Mouse (Mus musculus) midbrain, embryonic 13.5 days (tissue): Measurements from ENCODE around the gene Plekhh2. TPM values are rescaled to one million over a fixed set of nuclear protein-coding genes. Genes with fewer than 3 reads are reported as not detected.

ENCODE experiments used
- ATAC-seq: fragments of 200-750 bp; cut with Nextera tagmentation; 2 replicates; pipeline ENCODE4 v1.8.0; 2017; ENCODE audit warnings: mild to moderate bottlenecking, moderate TSS enrichment, moderate library complexity
- H3K27ac ChIP-seq: fragments of 300-500 bp; sonication (generic); 2 replicates; pipeline ENCODE4 v1.5.1; 2015; ENCODE audit warnings: inconsistent platforms, mild to moderate bottlenecking, moderate library complexity
- H3K27me3 ChIP-seq: fragments of 300-500 bp; sonication (generic); 2 replicates; pipeline ENCODE4 v1.6.1; 2015; ENCODE audit warnings: mild to moderate bottlenecking, inconsistent platforms
- H3K36me3 ChIP-seq: fragments of 300-500 bp; sonication (generic); 2 replicates; pipeline ENCODE4 v1.6.1; 2015; ENCODE audit warnings: mild to moderate bottlenecking, inconsistent platforms
- H3K4me1 ChIP-seq: fragments of 300-500 bp; sonication (generic); replicated peaks from 2 replicates; pipeline ENCODE4 v1.6.1; 2015; ENCODE audit warnings: inconsistent platforms
- H3K4me2 ChIP-seq: fragments of 300-500 bp; sonication (generic); replicated peaks from 2 replicates; pipeline ENCODE4 v1.6.1; 2015; ENCODE audit warnings: moderate library complexity, mild to moderate bottlenecking, inconsistent platforms
- H3K4me3 ChIP-seq: fragments of 300-500 bp; sonication (generic); replicated peaks from 2 replicates; pipeline ENCODE4 v1.5.1; 2015; ENCODE audit warnings: mild to moderate bottlenecking, inconsistent platforms
- H3K9ac ChIP-seq: fragments of 300-500 bp; sonication (generic); replicated peaks from 2 replicates; pipeline ENCODE4 v1.6.1; 2015; ENCODE audit warnings: mild to moderate bottlenecking, inconsistent platforms
- H3K9me3 ChIP-seq: fragments of 300-500 bp; sonication (generic); 2 replicates; pipeline ENCODE4 v1.6.1; 2016; ENCODE audit warnings: mild to moderate bottlenecking, inconsistent platforms
- WGBS: fragments of 180-500 bp; shearing (Covaris S2); methylation state at CpG from one replicate; pipeline ENCODE4 v1.1.7; 2015; 5-methylcytosine and 5-hydroxymethylcytosine counted together
- polyA plus RNA-seq: library from polyadenylated mRNA; unstranded; fragments of >200 nt; fragmentation: Nextera tagmentation; extraction: Ambion mirVana; gene quantifications from 2 replicates; pipeline ENCODE4 v1.2.1, GENCODE M21; 2015

The Plekhh2 gene
- polyA plus RNA-seq, 1 experiment from 2014 or later, result 1.7 TPM

- no peaks in the 10 kb centered on the region for H3K27me3 ChIP-seq
- 94% methylated on average over 6 of the region's 6 CpGs for WGBS
- no peak overlapping the region for H3K27ac ChIP-seq
- H3K9me3 ChIP-seq, result no peaks in the 10 kb centered on the region
- H3K36me3 ChIP-seq, result no peaks in the 10 kb centered on the region
- no peak overlapping the region for H3K4me3 ChIP-seq
- no peak overlapping the region for H3K4me2 ChIP-seq
- no peak for ATAC-seq
- H3K9ac ChIP-seq, result no peak overlapping the region
- 0 out of 2 replicates have a peak, but pooled peaks cover 4% of the 10 kb centered on the region for H3K4me1 ChIP-seq
Measured at GRCm38 (mm10) chr17:84637971-84638370, 126.3 kb downstream of the Plekhh2 start.

- ATAC-seq, result no peak
- Histone ChIP-seq H3K9ac (no peak overlapping the region), H3K27ac (no peak overlapping the region), H3K4me2 (no peak overlapping the region), H3K27me3 (no peaks in the 10 kb centered on the region), H3K9me3 (no peaks in the 10 kb centered on the region), H3K36me3 (no peaks in the 10 kb centered on the region), H3K4me3 (no peak overlapping the region), H3K4me1 (peaks cover 7% of the 10 kb centered on the region; the same call in 1 of the 2 replicates)
- WGBS, result 49% methylated on average over 10 of the region's 10 CpGs
Measured at GRCm38 (mm10) chr17:84639796-84640378, 128.2 kb downstream of the Plekhh2 start.

DNA sequence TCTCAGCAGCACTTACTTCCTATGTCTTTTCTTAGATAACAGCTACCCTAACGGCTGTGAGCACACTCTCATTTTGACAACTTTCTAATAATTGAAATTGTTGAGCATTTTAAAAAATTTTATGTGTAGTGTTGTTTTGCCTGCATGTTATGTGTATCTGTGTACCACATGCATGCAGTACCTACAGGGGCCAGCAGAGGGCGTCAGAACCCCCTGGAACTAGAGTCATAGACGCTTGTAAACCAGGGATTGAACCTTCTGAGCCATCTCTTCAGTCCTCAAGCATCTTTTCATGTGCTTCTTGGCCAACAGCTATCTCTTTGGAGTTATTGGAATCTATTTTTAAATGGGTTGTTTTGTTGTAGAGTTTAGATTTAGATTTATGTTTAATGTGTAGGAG lies 130.2 kb downstream of the Plekhh2 start:
- Histone ChIP-seq H3K9ac (no peak overlapping the region), H3K4me1 (peaks cover 7% of the 10 kb centered on the region; the same call in 1 of the 2 replicates), H3K9me3 (no peaks in the 10 kb centered on the region), H3K27me3 (no peaks in the 10 kb centered on the region), H3K4me2 (no peak overlapping the region), H3K4me3 (no peak overlapping the region), H3K36me3 (no peaks in the 10 kb centered on the region), H3K27ac (no peak overlapping the region)
- ATAC-seq, result no peak
- WGBS, result 32% methylated on average over 3 of the region's 3 CpGs

- no peak overlapping the region for H3K27ac ChIP-seq
- H3K27me3 ChIP-seq, result no peaks in the 10 kb centered on the region
- no peaks in the 10 kb centered on the region for H3K9me3 ChIP-seq
- no peaks in the 10 kb centered on the region for H3K36me3 ChIP-seq
- H3K4me2 ChIP-seq, result no peak overlapping the region
- peaks cover 7% of the 10 kb centered on the region; the same call in 1 of the 2 replicates for H3K4me1 ChIP-seq
- H3K9ac ChIP-seq, result no peak overlapping the region
- WGBS, result 91% methylated on average over 9 of the region's 9 CpGs
- H3K4me3 ChIP-seq, result no peak overlapping the region
- no peak for ATAC-seq
Measured at GRCm38 (mm10) chr17:84642324-84642723, 130.6 kb downstream of the Plekhh2 start.

GRCm38 (mm10) chr17:84644292-84645050 lies 132.8 kb downstream of the Plekhh2 start:
- H3K4me3 ChIP-seq, result no peak overlapping the region
- 55% methylated on average over 16 of the region's 16 CpGs for WGBS
- H3K9me3 ChIP-seq, result no peaks in the 10 kb centered on the region
- H3K27me3 ChIP-seq, result no peaks in the 10 kb centered on the region
- H3K9ac ChIP-seq, result no peak overlapping the region
- H3K27ac ChIP-seq, result peak overlapping the region; percentile 37; the same call in 1 of the 2 replicates
- ATAC-seq, result no peak
- H3K4me2 ChIP-seq, result no peak overlapping the region
- peaks cover 7% of the 10 kb centered on the region; the same call in 1 of the 2 replicates for H3K4me1 ChIP-seq
- H3K36me3 ChIP-seq, result no peaks in the 10 kb centered on the region

DNA sequence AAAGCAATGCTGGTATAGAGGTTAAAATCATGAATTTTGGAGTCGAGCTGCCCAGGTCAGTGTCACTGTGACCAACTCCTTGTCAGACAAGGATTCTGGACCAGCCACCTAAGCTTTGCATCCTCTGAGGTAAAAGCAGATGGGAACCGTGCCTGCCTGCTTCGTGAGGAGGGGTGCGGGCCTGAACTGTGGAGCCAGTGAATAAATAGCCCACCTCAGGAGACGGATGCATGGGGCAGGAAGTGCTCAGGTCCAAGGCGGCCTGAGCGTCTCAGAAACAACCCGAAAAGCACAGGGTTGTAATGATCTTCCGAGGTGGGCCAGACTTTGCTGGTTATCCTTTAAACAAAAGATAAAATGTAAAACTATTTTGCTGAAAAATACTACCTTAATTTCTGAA lies 133.4 kb downstream of the Plekhh2 start:
- Histone ChIP-seq H3K36me3 (no peaks in the 10 kb centered on the region), H3K4me2 (no peak overlapping the region), H3K27ac (no peak overlapping the region), H3K9ac (no peak overlapping the region), H3K9me3 (no peaks in the 10 kb centered on the region), H3K4me3 (no peak overlapping the region), H3K4me1 (peaks cover 7% of the 10 kb centered on the region; the same call in 1 of the 2 replicates), H3K27me3 (no peaks in the 10 kb centered on the region)
- 33% methylated on average over 9 of the region's 9 CpGs for WGBS
- ATAC-seq, result no peak

- H3K9me3 ChIP-seq, result no peaks in the 10 kb centered on the region
Measured at GRCm38 (mm10) chr17:84645894-84646293, 134.2 kb downstream of the Plekhh2 start.

GRCm38 (mm10) chr17:84646477-84646876 lies 134.8 kb downstream of the Plekhh2 start:
- Histone ChIP-seq H3K9ac (no peak overlapping the region), H3K4me1 (peaks cover 7% of the 10 kb centered on the region; the same call in 1 of the 2 replicates), H3K4me3 (no peak overlapping the region), H3K27me3 (no peaks in the 10 kb centered on the region), H3K9me3 (no peaks in the 10 kb centered on the region), H3K36me3 (no peaks in the 10 kb centered on the region), H3K27ac (no peak overlapping the region), H3K4me2 (no peak overlapping the region)
- 71% methylated on average over 2 of the region's 2 CpGs for WGBS
- ATAC-seq, result no peak

More at GRCm38 (mm10) chr17:84645894-84646293, 134.2 kb downstream of the Plekhh2 start:
- Histone ChIP-seq H3K27me3 (no peaks in the 10 kb centered on the region), H3K36me3 (no peaks in the 10 kb centered on the region), H3K4me3 (no peak overlapping the region), H3K4me1 (peaks cover 7% of the 10 kb centered on the region; the same call in 1 of the 2 replicates), H3K27ac (no peak overlapping the region), H3K9ac (no peak overlapping the region), H3K4me2 (no peak overlapping the region)
- 24% methylated on average over 5 of the region's 7 CpGs for WGBS
- ATAC-seq, result no peak

DNA sequence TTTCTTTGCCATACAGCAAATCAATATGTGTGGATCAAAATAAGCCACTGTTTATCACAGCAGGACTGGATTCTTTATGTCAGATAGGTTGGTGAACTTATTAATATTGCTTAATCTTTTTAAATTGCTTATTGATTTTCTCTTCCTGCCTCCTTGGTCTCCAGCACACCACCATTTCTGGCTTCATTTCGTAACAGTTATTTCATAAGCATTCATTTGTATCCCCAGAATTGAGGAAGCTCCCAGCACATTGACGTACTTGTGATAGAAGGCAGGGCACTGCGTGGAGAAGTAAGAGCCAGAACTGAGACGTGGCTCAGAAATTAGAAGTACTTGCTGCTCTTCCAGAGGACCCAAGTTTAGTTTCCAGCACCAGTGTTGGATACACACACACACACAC lies 135.9 kb downstream of the Plekhh2 start:
- H3K9ac ChIP-seq, result no peak overlapping the region
- no peak overlapping the region for H3K27ac ChIP-seq
- WGBS, result 88% methylated on average over 4 of the region's 4 CpGs
- ATAC-seq, result no peak
- no peaks in the 10 kb centered on the region; the same call in 1 of the 2 replicates for H3K36me3 ChIP-seq
- no peaks in the 10 kb centered on the region for H3K9me3 ChIP-seq
- no peaks in the 10 kb centered on the region for H3K27me3 ChIP-seq
- H3K4me3 ChIP-seq, result no peak overlapping the region
- H3K4me1 ChIP-seq, result peaks cover 7% of the 10 kb centered on the region; the same call in 1 of the 2 replicates
- no peak overlapping the region for H3K4me2 ChIP-seq

- Histone ChIP-seq H3K27me3 (no peaks in the 10 kb centered on the region), H3K9me3 (no peaks in the 10 kb centered on the region), H3K4me2 (no peak overlapping the region), H3K4me3 (no peak overlapping the region), H3K4me1 (no peaks in the 10 kb centered on the region; the same call in 1 of the 2 replicates), H3K27ac (no peak overlapping the region), H3K36me3 (peaks cover 4% of the 10 kb centered on the region; the same call in 1 of the 2 replicates), H3K9ac (no peak overlapping the region)
- WGBS, result 95% methylated on average over 9 of the region's 9 CpGs
- ATAC-seq, result no peak
Measured at GRCm38 (mm10) chr17:84650302-84651017, 138.8 kb downstream of the Plekhh2 start.

GRCm38 (mm10) chr17:84653544-84653943 lies 141.8 kb downstream of the Plekhh2 start:
- no peaks in the 10 kb centered on the region for H3K9me3 ChIP-seq
- H3K4me3 ChIP-seq, result no peak overlapping the region
- no peak overlapping the region for H3K9ac ChIP-seq
- ATAC-seq, result no peak
- H3K4me2 ChIP-seq, result no peak overlapping the region
- no peaks in the 10 kb centered on the region for H3K27me3 ChIP-seq
- no peak overlapping the region for H3K27ac ChIP-seq
- H3K4me1 ChIP-seq, result peaks cover 22% of the 10 kb centered on the region
- WGBS, result 94% methylated on average over 9 of the region's 9 CpGs
- peaks cover 4% of the 10 kb centered on the region; the same call in 1 of the 2 replicates for H3K36me3 ChIP-seq

- H3K4me1 ChIP-seq, result peaks cover 22% of the 10 kb centered on the region
- peak overlapping the region; percentile 6; the same call in 1 of the 2 replicates for H3K4me2 ChIP-seq
- H3K27ac ChIP-seq, result peak overlapping the region; percentile 62
- 0 out of 2 replicates have a peak, but pooled peaks have one; percentile 32 for ATAC-seq
- WGBS, result 73% methylated on average over 5 of the region's 5 CpGs
- H3K4me3 ChIP-seq, result no peak overlapping the region
- H3K27me3 ChIP-seq, result no peaks in the 10 kb centered on the region
- H3K36me3 ChIP-seq, result peaks cover 4% of the 10 kb centered on the region; the same call in 1 of the 2 replicates
- no peak overlapping the region for H3K9ac ChIP-seq
- H3K9me3 ChIP-seq, result no peaks in the 10 kb centered on the region
Measured at GRCm38 (mm10) chr17:84656205-84656604, 144.5 kb downstream of the Plekhh2 start.
